Mouse (Mus musculus): ENCODE results near the gene Ssbp3. TPM values are rescaled to one million over a fixed set of nuclear protein-coding genes. Genes with fewer than 3 reads are reported as not detected.

Gene Ssbp3
- polyA plus RNA-seq, 1 experiment from 2014 or later = 31.5 TPM

DNA sequence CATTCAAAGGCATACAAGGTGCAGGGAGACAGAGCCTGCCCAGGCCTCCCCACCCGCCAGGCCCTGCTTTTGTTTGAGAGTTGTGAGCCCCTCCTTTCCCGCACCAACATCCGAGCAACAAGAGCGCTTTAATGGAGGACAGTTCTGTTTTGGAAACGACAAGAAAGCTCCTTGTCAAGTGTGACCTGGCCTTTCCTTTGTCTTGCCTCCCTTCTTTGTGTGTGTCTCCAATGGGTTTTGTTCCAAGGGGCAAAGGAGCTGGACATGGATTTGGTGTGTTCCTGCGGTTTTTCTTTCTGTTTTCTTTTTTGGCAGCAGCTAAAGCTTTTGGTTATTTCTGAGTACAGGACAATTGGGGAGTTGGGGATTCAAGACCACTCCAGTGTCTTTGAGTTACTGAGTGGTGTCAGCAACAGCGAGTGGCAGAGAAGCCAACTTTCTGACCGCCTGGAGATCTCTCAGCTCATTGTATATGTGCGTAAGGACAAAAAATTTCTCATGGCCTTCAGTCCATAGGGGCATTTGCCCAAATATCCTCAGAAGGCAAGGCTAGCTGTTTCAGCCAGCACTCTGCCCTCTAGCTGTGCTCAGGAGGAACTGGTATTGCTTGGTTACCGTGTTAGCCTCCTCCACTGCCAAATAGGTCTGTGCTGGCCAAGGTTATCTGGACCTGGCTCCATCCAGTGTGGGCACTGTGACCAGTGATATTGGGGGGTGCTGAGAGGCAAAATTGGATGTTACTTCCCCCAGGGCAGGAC lies 78.9 kb downstream of the Ssbp3 start:
- no peaks in the 10 kb centered on the region for H3K36me3 ChIP-seq (ENCODE audit: control insufficient read depth, insufficient read depth)
- H3K4me3 ChIP-seq (ENCODE audit: low read depth, low read length) = no peak overlapping the region
- H3K27ac ChIP-seq (ENCODE audit: low read length) = no peak overlapping the region
- H3K4me1 ChIP-seq (ENCODE audit: control insufficient read depth, low read depth, low read length) = peaks cover 38% of the 10 kb centered on the region
- no peaks in the 10 kb centered on the region for H3K27me3 ChIP-seq (ENCODE audit: control insufficient read depth, insufficient read depth, low read depth, low read length)
- H3K4me2 ChIP-seq (ENCODE audit: low read depth, low read length) = no peak overlapping the region
- WGBS (ENCODE audit: insufficient replicate concordance) = 76% methylated on average over 10 of the region's 10 CpGs
- H3K9ac ChIP-seq (ENCODE audit: low read depth, low read length) = no peak overlapping the region
- ATAC-seq (ENCODE audit: low read depth) = no peak
- H3K9me3 ChIP-seq (replicated peaks; ENCODE audit: control insufficient read depth, low read length) = no peaks in the 10 kb centered on the region

DNA sequence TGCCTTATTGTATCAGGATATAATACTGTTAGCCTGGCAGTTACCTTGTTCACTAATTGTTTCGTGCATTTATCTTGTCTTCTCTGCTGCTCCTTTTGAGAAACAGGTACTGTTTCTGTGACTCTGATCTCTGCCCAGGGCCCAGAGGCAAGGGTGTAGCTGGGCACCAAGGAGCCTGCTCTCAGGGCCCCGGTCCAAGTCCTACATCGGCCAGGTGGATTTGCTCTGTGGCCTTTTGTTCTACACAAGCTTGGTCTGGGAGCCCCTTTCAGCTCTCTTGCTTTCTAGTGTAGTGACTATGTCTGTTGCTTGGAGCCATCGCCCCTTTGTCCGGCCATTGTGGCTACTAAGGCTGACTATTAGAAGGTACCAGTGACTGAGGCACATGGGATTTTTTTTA lies 82.6 kb downstream of the Ssbp3 start:
- whole genome bisulfite sequencing (ENCODE audit: insufficient replicate concordance) = 90% methylated on average over 5 of the region's 5 CpGs
- Histone ChIP-seq H3K27me3 (ENCODE audit: control insufficient read depth, insufficient read depth, low read depth, low read length) (no peaks in the 10 kb centered on the region), H3K27ac (ENCODE audit: low read length) (no peak overlapping the region), H3K36me3 (ENCODE audit: control insufficient read depth, insufficient read depth) (no peaks in the 10 kb centered on the region), H3K9ac (ENCODE audit: low read depth, low read length) (no peak overlapping the region), H3K9me3 (replicated peaks; ENCODE audit: control insufficient read depth, low read length) (no peaks in the 10 kb centered on the region), H3K4me1 (ENCODE audit: control insufficient read depth, low read depth, low read length) (peaks cover 27% of the 10 kb centered on the region), H3K4me2 (ENCODE audit: low read depth, low read length) (no peak overlapping the region), H3K4me3 (ENCODE audit: low read depth, low read length) (no peak overlapping the region)
- ATAC-seq (ENCODE audit: low read depth) = no peak

DNA sequence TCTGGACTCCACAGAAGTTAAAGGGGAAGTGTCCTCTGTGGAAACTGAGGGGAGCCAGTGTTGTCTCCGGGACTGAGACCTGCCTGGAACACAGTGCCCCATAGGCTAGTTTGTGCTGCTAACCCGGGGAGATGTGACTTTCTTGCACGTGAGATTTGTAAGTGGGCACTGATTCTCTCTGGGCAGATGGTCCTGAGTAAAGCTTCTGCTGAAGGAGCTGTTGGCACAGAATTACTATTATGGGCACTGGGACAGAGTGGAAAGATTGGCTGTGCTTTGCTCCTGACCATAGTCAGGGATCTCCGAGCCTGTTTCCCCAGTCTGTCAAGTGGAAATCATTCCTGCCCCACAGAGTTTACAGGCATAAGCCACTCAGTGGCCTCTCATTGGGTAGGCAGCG lies 83.8 kb downstream of the Ssbp3 start:
- Histone ChIP-seq H3K9me3 (replicated peaks; ENCODE audit: control insufficient read depth, low read length) (no peaks in the 10 kb centered on the region), H3K36me3 (ENCODE audit: control insufficient read depth, insufficient read depth) (no peaks in the 10 kb centered on the region), H3K4me3 (ENCODE audit: low read depth, low read length) (no peak overlapping the region), H3K27me3 (ENCODE audit: control insufficient read depth, insufficient read depth, low read depth, low read length) (no peaks in the 10 kb centered on the region), H3K9ac (ENCODE audit: low read depth, low read length) (no peak overlapping the region), H3K4me1 (ENCODE audit: control insufficient read depth, low read depth, low read length) (peaks cover 24% of the 10 kb centered on the region), H3K4me2 (ENCODE audit: low read depth, low read length) (no peak overlapping the region), H3K27ac (ENCODE audit: low read length) (no peak overlapping the region)
- 65% methylated on average over 5 of the region's 5 CpGs for WGBS (ENCODE audit: insufficient replicate concordance)
- no peak for ATAC-seq (ENCODE audit: low read depth)

DNA sequence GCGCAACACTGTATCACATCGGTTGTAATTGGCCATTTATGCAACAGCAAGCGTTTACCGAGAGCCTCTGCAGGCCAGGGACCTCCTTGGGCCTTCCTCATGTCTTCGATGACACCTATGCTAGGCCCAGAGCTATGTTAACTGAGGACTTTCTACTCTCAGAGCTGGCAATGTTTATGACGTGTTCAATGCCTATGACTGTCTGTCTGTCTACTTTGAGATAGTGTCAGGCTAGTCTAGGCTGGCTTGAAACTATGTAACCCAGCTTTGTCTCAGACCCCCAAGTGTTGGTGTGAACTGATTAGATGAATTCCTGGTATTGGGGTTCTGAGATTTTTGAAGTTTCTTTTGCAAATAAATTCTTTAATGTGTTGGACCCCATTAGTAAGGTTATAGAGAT lies 84.6 kb downstream of the Ssbp3 start:
- Histone ChIP-seq H3K4me2 (ENCODE audit: low read depth, low read length) (no peak overlapping the region), H3K36me3 (ENCODE audit: control insufficient read depth, insufficient read depth) (no peaks in the 10 kb centered on the region), H3K4me3 (ENCODE audit: low read depth, low read length) (no peak overlapping the region), H3K27ac (ENCODE audit: low read length) (no peak overlapping the region), H3K9me3 (replicated peaks; ENCODE audit: control insufficient read depth, low read length) (no peaks in the 10 kb centered on the region), H3K27me3 (ENCODE audit: control insufficient read depth, insufficient read depth, low read depth, low read length) (no peaks in the 10 kb centered on the region), H3K4me1 (ENCODE audit: control insufficient read depth, low read depth, low read length) (peaks cover 26% of the 10 kb centered on the region), H3K9ac (ENCODE audit: low read depth, low read length) (no peak overlapping the region)
- WGBS (ENCODE audit: insufficient replicate concordance) = 69% methylated on average over 6 of the region's 6 CpGs
- peak; percentile 27; the same call in 1 of the 2 replicates for ATAC-seq (ENCODE audit: low read depth)

DNA sequence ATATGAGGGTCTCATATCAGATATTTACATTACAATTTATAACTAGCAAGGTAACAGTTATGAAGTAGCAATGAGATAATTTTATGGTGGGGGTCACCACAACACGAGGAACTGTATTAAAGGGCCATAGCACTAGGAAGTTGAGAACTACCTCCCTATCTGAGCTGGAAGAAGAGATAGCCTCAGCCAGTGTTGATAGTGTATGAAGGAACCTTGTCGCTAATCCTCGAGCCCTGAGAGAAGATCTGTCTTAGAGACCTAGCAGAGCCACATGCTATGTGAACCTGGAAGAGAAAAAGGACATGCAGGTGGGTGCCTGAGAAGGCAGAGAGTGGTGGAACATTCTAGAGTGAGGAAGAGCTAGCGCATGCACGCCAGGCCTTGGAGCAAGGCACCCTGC lies 85.0 kb downstream of the Ssbp3 start:
- H3K27me3 ChIP-seq (ENCODE audit: control insufficient read depth, insufficient read depth, low read depth, low read length) = no peaks in the 10 kb centered on the region
- ATAC-seq (ENCODE audit: low read depth) = no peak
- no peak overlapping the region for H3K9ac ChIP-seq (ENCODE audit: low read depth, low read length)
- H3K4me2 ChIP-seq (ENCODE audit: low read depth, low read length) = no peak overlapping the region
- H3K4me3 ChIP-seq (ENCODE audit: low read depth, low read length) = no peak overlapping the region
- H3K4me1 ChIP-seq (ENCODE audit: control insufficient read depth, low read depth, low read length) = peaks cover 26% of the 10 kb centered on the region
- no peak overlapping the region for H3K27ac ChIP-seq (ENCODE audit: low read length)
- no peaks in the 10 kb centered on the region for H3K9me3 ChIP-seq (replicated peaks; ENCODE audit: control insufficient read depth, low read length)
- no peaks in the 10 kb centered on the region for H3K36me3 ChIP-seq (ENCODE audit: control insufficient read depth, insufficient read depth)
- 49% methylated on average over 5 of the region's 5 CpGs for WGBS (ENCODE audit: insufficient replicate concordance)

DNA sequence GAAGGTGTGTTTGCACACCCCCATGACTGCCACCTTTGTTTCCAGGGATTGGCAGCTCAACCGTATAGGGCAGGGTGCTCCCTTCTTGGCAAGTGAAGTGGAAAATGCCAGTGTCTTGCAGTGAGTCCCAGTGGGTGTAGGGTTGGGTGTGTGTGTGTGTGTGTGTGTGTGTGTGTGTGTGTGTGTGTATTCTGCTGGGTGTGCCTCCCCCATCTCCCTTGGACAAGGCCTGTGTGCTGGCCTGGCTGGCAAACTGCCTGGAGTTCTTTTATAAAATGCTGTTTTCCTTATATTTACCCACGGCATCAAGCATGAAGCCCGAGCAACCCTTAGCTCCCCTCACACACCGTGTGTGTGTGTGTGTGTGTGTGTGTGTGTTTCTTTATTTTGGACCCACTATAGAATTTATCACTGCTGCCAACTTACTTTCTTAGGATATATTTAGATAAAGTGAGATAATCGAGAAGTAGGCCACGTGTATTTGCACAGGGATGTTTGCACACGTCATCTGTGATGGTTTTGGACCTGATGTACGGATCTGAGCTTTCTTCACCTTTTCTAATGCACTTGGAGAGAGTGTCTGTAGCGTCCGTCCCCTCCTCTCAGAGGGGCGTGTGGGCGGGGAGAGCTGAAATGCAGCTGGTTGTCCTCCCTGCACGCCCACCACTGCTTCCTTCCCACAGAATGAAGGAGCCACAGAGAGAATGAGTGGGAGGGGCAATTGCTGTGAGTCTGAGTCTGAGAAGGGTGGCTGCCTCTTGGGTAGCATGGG lies 86.0 kb downstream of the Ssbp3 start:
- H3K4me1 ChIP-seq (ENCODE audit: control insufficient read depth, low read depth, low read length) = peaks cover 32% of the 10 kb centered on the region
- no peak overlapping the region for H3K4me2 ChIP-seq (ENCODE audit: low read depth, low read length)
- no peak overlapping the region for H3K4me3 ChIP-seq (ENCODE audit: low read depth, low read length)
- H3K27me3 ChIP-seq (ENCODE audit: control insufficient read depth, insufficient read depth, low read depth, low read length) = no peaks in the 10 kb centered on the region
- peak; percentile 30; the same call in 1 of the 2 replicates for ATAC-seq (ENCODE audit: low read depth)
- no peak overlapping the region for H3K9ac ChIP-seq (ENCODE audit: low read depth, low read length)
- H3K36me3 ChIP-seq (ENCODE audit: control insufficient read depth, insufficient read depth) = no peaks in the 10 kb centered on the region
- H3K27ac ChIP-seq (ENCODE audit: low read length) = no peak overlapping the region
- H3K9me3 ChIP-seq (replicated peaks; ENCODE audit: control insufficient read depth, low read length) = no peaks in the 10 kb centered on the region
- 46% methylated on average over 13 of the region's 13 CpGs for WGBS (ENCODE audit: insufficient replicate concordance)

DNA sequence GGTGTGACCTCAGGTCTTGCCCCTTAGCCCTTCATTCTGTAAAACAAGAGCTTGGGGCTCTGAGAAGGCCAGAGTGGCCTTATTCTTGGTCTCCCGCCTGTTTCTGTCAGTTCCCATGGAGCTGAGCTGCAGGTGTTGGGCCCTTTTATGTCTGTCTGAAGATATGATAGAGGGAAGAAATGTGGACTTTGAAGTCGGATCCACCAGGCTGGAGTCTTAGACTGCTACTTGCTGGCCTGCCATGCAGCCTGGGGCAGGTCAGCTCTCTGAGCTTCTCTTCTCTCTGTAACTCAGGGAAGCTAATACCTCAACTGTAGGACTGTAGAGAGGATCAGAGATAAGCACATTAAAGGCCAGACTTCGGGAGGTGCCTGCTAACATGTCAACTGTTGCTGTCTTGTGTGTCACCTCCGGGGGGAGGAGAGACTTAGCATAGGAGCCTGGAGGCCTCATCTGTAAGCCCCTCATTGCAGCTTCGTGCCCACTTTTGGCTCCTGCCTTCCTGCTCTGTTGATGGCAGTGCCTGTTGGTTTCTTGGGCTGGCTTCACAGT lies 90.8 kb downstream of the Ssbp3 start:
- peak; percentile 41 for ATAC-seq (ENCODE audit: low read depth)
- Histone ChIP-seq H3K9ac (ENCODE audit: low read depth, low read length) (no peak overlapping the region; the same call in 1 of the 2 replicates), H3K4me2 (ENCODE audit: low read depth, low read length) (no peak overlapping the region), H3K27ac (ENCODE audit: low read length) (peak overlapping the region; percentile 46; the same call in 1 of the 2 replicates), H3K36me3 (ENCODE audit: control insufficient read depth, insufficient read depth) (no peaks in the 10 kb centered on the region), H3K4me1 (ENCODE audit: control insufficient read depth, low read depth, low read length) (peaks cover 49% of the 10 kb centered on the region), H3K4me3 (ENCODE audit: low read depth, low read length) (no peak overlapping the region), H3K27me3 (ENCODE audit: control insufficient read depth, insufficient read depth, low read depth, low read length) (no peaks in the 10 kb centered on the region), H3K9me3 (replicated peaks; ENCODE audit: control insufficient read depth, low read length) (no peaks in the 10 kb centered on the region)
- 34% methylated on average over 5 of the region's 5 CpGs for WGBS (ENCODE audit: insufficient replicate concordance)

DNA sequence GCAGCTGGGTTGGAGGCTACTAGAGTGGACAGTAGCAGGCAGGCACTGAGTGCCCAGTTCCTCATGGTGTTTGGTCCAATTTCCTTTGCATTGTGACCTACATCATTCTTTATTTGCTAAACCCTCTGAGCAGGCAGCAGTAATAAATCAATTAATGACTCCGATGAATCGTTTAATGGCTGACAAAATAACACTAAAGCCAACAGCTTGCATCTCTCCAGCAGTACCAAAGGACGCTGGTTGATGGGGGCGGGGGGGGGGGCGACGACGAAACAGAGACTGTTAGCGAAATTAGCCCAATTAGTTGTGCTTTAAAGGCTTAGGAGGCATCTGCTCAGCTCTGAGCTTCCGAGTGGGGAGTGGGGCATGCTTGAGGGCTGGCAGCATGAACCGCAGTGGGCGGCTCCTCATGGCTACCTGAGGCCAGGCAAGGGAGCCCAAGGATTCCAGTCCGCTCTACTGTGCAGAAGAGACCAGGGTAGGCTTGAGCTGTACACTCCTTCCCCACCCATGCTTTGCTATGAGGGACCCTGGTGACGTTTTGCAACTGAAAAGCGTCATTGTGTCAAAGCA lies 91.5 kb downstream of the Ssbp3 start:
- Histone ChIP-seq H3K27ac (ENCODE audit: low read length) (no peak overlapping the region), H3K9me3 (replicated peaks; ENCODE audit: control insufficient read depth, low read length) (no peaks in the 10 kb centered on the region), H3K4me1 (ENCODE audit: control insufficient read depth, low read depth, low read length) (peaks cover 50% of the 10 kb centered on the region), H3K36me3 (ENCODE audit: control insufficient read depth, insufficient read depth) (no peaks in the 10 kb centered on the region), H3K9ac (ENCODE audit: low read depth, low read length) (no peak overlapping the region), H3K4me3 (ENCODE audit: low read depth, low read length) (no peak overlapping the region), H3K27me3 (ENCODE audit: control insufficient read depth, insufficient read depth, low read depth, low read length) (no peaks in the 10 kb centered on the region), H3K4me2 (ENCODE audit: low read depth, low read length) (no peak overlapping the region)
- no peak for ATAC-seq (ENCODE audit: low read depth)
- whole genome bisulfite sequencing (ENCODE audit: insufficient replicate concordance) = 79% methylated on average over 14 of the region's 14 CpGs

All from liver, embryonic 16.5 days (tissue).